Mouse (Mus musculus): Measurements from ENCODE around the gene Asxl2. TPM values are rescaled to one million over a fixed set of nuclear protein-coding genes. Genes with fewer than 3 reads are reported as not detected.
"Not testable (repeated sequence)": the region's sequence is repeated elsewhere in the genome, so short reads cannot be mapped to it uniquely, and the experiment has no call there.

Gene Asxl2
- polyA plus RNA-seq, 1 experiment from 2014 or later = 9.6 TPM

DNA sequence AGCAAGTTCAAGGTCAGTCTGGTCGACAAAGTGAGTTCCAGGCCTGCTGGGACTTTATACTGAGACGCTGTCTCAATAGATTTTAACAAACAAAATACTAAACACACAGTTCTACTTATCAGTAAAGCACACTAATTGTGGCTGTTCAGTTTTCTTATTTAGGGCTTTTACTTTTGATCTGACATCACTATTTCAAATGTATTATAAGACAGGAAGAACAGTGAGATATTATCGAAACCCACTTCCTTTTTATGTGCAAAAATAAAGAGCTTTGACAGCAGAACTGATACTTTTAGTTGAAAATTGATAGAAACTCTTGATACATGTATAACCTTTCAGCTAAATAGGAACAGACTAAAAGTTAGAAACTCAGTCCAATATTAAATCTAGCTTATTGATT lies 36.4 kb downstream of the Asxl2 start:
- H3K4me1 ChIP-seq (replicated peaks; ENCODE audit: insufficient read depth, low read length) = no peaks in the 10 kb centered on the region
- no peak for TF ChIP-seq CTCF (IDR thresholded peaks at IDR 0.05; ENCODE audit: low read depth)
- WGBS = 83% methylated on average over 3 of the region's 3 CpGs
- H3K9me3 ChIP-seq (replicated peaks; ENCODE audit: low read length) = no peaks in the 10 kb centered on the region
- H3K4me2 ChIP-seq (ENCODE audit: low read length) = no peak overlapping the region
- no peak overlapping the region for H3K9ac ChIP-seq (ENCODE audit: low read depth, low read length)
- no peak for DNase-seq (ENCODE audit: low spot score)
- H3K4me3 ChIP-seq (replicated peaks; ENCODE audit: low read depth, low read length) = no peak overlapping the region
- H3K27ac ChIP-seq = no peak overlapping the region
- no peak for ATAC-seq (replicated peaks; ENCODE audit: low FRiP score, low read depth)
- peaks cover 5% of the 10 kb centered on the region; the same call in 1 of the 2 replicates for H3K36me3 ChIP-seq (ENCODE audit: insufficient read depth, low read length)
- no peaks in the 10 kb centered on the region for H3K27me3 ChIP-seq (ENCODE audit: insufficient read depth, low read length)

DNA sequence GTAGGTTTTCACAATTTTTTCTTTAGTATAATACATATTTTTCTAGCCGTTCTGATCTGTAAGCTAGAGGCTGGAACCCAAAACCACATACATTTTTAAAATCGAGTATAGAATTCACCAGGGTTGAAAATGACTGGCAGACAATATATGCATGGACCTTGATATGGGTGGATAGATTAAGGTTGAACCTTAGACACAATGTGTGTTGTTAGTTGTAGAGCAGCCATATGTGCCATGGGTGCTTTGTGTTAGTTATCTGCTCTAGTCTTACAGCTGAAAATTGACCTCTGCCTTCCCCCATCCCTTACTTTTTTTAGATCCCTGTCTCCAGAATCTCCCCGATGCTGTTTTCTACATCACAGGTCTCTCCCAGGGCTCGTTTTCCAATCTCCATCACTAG lies 73.0 kb downstream of the Asxl2 start:
- Histone ChIP-seq H3K4me3 (replicated peaks; ENCODE audit: low read depth, low read length) (no peak overlapping the region), H3K4me1 (replicated peaks; ENCODE audit: insufficient read depth, low read length) (no peaks in the 10 kb centered on the region), H3K36me3 (ENCODE audit: insufficient read depth, low read length) (peaks cover 27% of the 10 kb centered on the region), H3K27me3 (ENCODE audit: insufficient read depth, low read length) (no peaks in the 10 kb centered on the region), H3K9ac (ENCODE audit: low read depth, low read length) (no peak overlapping the region), H3K27ac (no peak overlapping the region), H3K9me3 (replicated peaks; ENCODE audit: low read length) (no peaks in the 10 kb centered on the region), H3K4me2 (ENCODE audit: low read length) (no peak overlapping the region)
- ATAC-seq (replicated peaks; ENCODE audit: low FRiP score, low read depth) = no peak
- TF ChIP-seq CTCF (IDR thresholded peaks at IDR 0.05; ENCODE audit: low read depth) = no peak
- DNase-seq (ENCODE audit: low spot score) = no peak
- WGBS = 78% methylated on average over 4 of the region's 4 CpGs

DNA sequence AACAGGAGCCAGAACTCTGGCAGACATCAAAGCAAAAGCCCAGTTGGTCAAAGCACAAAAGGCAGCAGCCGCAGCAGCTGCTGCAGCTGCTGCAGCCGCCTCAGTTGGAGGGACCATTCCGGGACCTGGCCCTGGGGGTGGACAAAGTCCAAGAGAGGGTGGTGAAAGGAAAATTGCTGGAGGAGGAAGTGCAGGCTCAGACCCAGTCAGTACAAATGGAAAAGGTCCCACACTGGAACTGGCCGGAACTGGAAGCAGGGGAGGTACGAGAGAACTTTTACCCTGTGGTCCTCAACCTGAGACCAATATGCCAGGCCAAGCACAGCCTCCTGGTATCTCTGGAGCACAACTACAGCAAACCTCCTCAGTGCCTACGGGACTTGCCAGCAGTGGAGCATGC lies 73.4 kb downstream of the Asxl2 start:
- DNase-seq (ENCODE audit: low spot score) (no peak), ATAC-seq (replicated peaks; ENCODE audit: low FRiP score, low read depth) (no peak; the same call in 1 of the 2 replicates)
- no peaks in the 10 kb centered on the region for H3K4me1 ChIP-seq (replicated peaks; ENCODE audit: insufficient read depth, low read length)
- H3K4me3 ChIP-seq (replicated peaks; ENCODE audit: low read depth, low read length) = no peak overlapping the region
- H3K27me3 ChIP-seq (ENCODE audit: insufficient read depth, low read length) = no peaks in the 10 kb centered on the region
- 79% methylated on average over 6 of the region's 6 CpGs for WGBS
- H3K9me3 ChIP-seq (replicated peaks; ENCODE audit: low read length) = no peaks in the 10 kb centered on the region
- no peak overlapping the region for H3K27ac ChIP-seq
- no peak for TF ChIP-seq CTCF (IDR thresholded peaks at IDR 0.05; ENCODE audit: low read depth)
- H3K36me3 ChIP-seq (ENCODE audit: insufficient read depth, low read length) = peaks cover 27% of the 10 kb centered on the region
- no peak overlapping the region for H3K4me2 ChIP-seq (ENCODE audit: low read length)
- H3K9ac ChIP-seq (ENCODE audit: low read depth, low read length) = no peak overlapping the region

GRCm38 (mm10) chr12:3518665-3519297 lies 92.1 kb downstream of the Asxl2 start:
- no peak overlapping the region for H3K4me2 ChIP-seq (ENCODE audit: low read length)
- WGBS = 86% methylated on average over 4 of the region's 4 CpGs
- H3K4me3 ChIP-seq (replicated peaks; ENCODE audit: low read depth, low read length) = no peak overlapping the region
- no peak overlapping the region for H3K9ac ChIP-seq (ENCODE audit: low read depth, low read length)
- no peak for ATAC-seq (replicated peaks; ENCODE audit: low FRiP score, low read depth)
- TF ChIP-seq CTCF (IDR thresholded peaks at IDR 0.05; ENCODE audit: low read depth) = no peak
- DNase-seq (ENCODE audit: low spot score) = no peak
- H3K9me3 ChIP-seq (replicated peaks; ENCODE audit: low read length) = no peaks in the 10 kb centered on the region
- H3K4me1 ChIP-seq (replicated peaks; ENCODE audit: insufficient read depth, low read length) = no peaks in the 10 kb centered on the region
- H3K27ac ChIP-seq = no peak overlapping the region
- H3K27me3 ChIP-seq (ENCODE audit: insufficient read depth, low read length) = no peaks in the 10 kb centered on the region
- no peaks in the 10 kb centered on the region for H3K36me3 ChIP-seq (ENCODE audit: insufficient read depth, low read length)

- not testable (repeated sequence) for ATAC-seq (replicated peaks; ENCODE audit: low FRiP score, low read depth); H3K27ac ChIP-seq; H3K4me2 ChIP-seq (ENCODE audit: low read length); H3K9me3 ChIP-seq (replicated peaks; ENCODE audit: low read length); H3K36me3 ChIP-seq (ENCODE audit: insufficient read depth, low read length); H3K4me3 ChIP-seq (replicated peaks; ENCODE audit: low read depth, low read length); DNase-seq (ENCODE audit: low spot score); H3K27me3 ChIP-seq (ENCODE audit: insufficient read depth, low read length); H3K9ac ChIP-seq (ENCODE audit: low read depth, low read length); H3K4me1 ChIP-seq (replicated peaks; ENCODE audit: insufficient read depth, low read length)
- 93% methylated on average over 4 of the region's 8 CpGs for WGBS
Measured at GRCm38 (mm10) chr12:3521806-3522205, 95.1 kb downstream of the Asxl2 start.

GRCm38 (mm10) chr12:3525536-3525935 lies 98.9 kb downstream of the Asxl2 start:
- Histone ChIP-seq H3K9ac (ENCODE audit: low read depth, low read length) (no peak overlapping the region), H3K36me3 (ENCODE audit: insufficient read depth, low read length) (no peaks in the 10 kb centered on the region), H3K9me3 (replicated peaks; ENCODE audit: low read length) (no peaks in the 10 kb centered on the region), H3K27ac (no peak overlapping the region), H3K4me1 (replicated peaks; ENCODE audit: insufficient read depth, low read length) (no peaks in the 10 kb centered on the region), H3K27me3 (ENCODE audit: insufficient read depth, low read length) (no peaks in the 10 kb centered on the region), H3K4me3 (replicated peaks; ENCODE audit: low read depth, low read length) (no peak overlapping the region), H3K4me2 (ENCODE audit: low read length) (no peak overlapping the region)
- DNase-seq (ENCODE audit: low spot score) (no peak), ATAC-seq (replicated peaks; ENCODE audit: low FRiP score, low read depth) (no peak)
- WGBS = 90% methylated on average over 5 of the region's 5 CpGs
- no peak for TF ChIP-seq CTCF (IDR thresholded peaks at IDR 0.05; ENCODE audit: low read depth)

DNA sequence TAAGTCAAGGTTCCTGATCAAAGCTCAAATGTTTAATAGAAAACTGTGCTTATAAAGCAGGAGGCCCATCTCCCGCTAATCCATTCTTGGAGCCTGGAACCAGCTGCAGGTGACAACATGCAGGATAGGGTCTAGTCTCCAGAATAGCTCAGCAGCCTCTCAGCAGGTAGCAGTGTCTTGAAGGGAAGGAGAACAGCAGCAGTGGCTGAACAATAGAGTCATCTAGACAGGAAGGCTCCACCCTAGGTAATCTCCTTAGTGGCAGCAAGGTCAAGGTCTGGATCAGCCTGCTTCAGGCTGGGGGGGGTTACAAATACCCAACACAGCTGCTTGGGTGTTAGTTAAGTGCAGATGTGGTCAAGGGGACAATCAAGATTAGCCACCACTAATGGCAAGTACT lies 108.8 kb downstream of the Asxl2 start:
- not testable (repeated sequence) for H3K27ac ChIP-seq; ATAC-seq (replicated peaks; ENCODE audit: low FRiP score, low read depth); H3K9me3 ChIP-seq (replicated peaks; ENCODE audit: low read length); H3K36me3 ChIP-seq (ENCODE audit: insufficient read depth, low read length); H3K4me1 ChIP-seq (replicated peaks; ENCODE audit: insufficient read depth, low read length); H3K4me3 ChIP-seq (replicated peaks; ENCODE audit: low read depth, low read length); H3K27me3 ChIP-seq (ENCODE audit: insufficient read depth, low read length); DNase-seq (ENCODE audit: low spot score); H3K9ac ChIP-seq (ENCODE audit: low read depth, low read length); H3K4me2 ChIP-seq (ENCODE audit: low read length)
- WGBS = 79% methylated on average over 1 of the region's 1 CpGs

Measured in kidney, postnatal 0 days (tissue).